Mouse (Mus musculus): ENCODE data around the gene Olfr628.
A peak's percentile ranks its signal among the peaks of the same experiment; 100 is the strongest.
"Not testable (repeated sequence)": the region's sequence is repeated elsewhere in the genome, so short reads cannot be mapped to it uniquely, and the experiment has no call there.

Olfr628 gene

DNA sequence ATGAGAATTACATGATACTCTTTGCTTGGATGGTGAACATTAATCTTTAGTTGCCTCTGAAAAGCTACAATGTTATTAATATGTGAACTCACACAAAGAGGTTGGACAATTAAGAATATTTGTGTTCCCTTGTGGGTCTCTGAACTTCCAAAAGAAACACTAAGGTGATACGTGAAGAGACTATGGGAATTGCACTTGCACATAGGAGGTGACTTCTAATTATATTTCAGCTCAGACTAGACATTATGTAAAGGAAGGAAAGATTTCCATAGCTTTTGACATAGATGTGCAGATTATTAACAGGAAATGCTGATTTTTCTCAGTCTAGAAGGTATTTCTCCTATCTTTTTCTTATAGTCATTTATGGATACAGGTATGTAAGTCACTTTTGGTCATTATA is at the start of gene Olfr628:
Gene Olfr628, plus strand, starts transcription at position 301 of the 400 bp plus-strand sequence.
- no peak for DNase-seq (ENCODE audit: low read depth, low spot score)

DNA sequence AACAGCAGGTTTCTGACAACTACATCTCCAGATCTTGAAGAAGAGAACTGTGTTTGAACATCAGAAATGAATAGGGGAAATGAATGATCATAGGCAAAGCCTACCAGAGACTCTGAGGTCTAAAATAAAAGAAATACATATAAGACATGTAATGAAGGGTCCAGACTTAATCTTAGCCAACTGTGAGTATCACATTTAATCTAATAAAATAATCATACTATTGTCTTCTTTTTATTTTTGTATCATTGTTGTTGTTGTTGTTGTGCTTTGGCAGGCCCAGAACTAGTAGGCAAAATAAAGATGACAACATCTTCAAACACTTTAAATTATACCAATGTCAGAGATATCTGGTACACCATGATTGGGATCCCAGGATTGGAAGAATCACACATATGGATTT is 47.8 kb upstream of the Olfr628 start, which contains the start of gene Olfr625-ps1:
Gene Olfr625-ps1, plus strand, starts transcription at position 301 of the 400 bp plus-strand sequence.
- no peak for DNase-seq (ENCODE audit: low read depth, low spot score)

DNA sequence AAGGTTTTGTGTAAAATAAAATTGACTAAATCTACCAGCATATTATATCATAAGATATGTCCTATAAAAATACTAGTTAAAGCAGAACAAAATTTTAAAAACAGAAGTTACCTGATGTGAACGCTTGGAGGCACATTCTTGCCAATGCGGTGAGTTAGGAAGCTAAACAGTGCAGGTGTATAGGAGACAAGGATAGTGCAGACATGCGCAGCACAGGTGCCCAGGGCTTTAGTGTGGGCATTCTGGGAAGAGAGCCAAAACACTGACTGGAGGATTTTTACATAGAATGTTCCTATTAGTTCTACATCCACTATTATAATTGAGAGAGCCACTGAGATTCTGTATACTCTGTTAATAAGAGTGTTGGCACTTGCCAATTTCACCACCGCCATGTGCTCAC is 30.7 kb upstream of the Olfr628 start:
- DNase-seq (ENCODE audit: low read depth, low spot score): no peak

DNA sequence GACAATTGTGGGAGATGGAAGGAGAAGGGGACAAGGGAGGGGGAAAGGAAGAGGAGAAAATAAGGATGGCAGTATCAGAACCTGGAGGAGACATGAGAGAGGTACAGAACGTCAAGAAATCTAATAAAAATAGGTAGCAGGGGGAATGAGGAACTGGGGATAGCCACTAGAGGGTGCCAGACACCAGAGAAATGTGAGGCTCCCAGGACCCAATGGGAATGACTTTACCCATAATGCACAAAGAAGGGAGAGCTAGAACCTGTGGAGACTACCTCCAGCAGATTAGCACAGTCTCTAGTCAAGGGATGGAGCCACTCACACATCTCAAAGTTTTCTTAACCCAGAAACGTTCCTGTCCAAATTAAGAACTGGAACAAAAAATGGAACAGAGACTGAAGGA is 18.1 kb upstream of the Olfr628 start:
- DNase-seq (ENCODE audit: low read depth, low spot score): peak; percentile 0

GRCm38 (mm10) chr7:103714371-103714770 is 15.8 kb upstream of the Olfr628 start, which contains the start of gene Olfr243:
TSS of gene Olfr243 (plus strand) at chr7:103714671.
- no peak for DNase-seq (ENCODE audit: low read depth, low spot score)

DNA sequence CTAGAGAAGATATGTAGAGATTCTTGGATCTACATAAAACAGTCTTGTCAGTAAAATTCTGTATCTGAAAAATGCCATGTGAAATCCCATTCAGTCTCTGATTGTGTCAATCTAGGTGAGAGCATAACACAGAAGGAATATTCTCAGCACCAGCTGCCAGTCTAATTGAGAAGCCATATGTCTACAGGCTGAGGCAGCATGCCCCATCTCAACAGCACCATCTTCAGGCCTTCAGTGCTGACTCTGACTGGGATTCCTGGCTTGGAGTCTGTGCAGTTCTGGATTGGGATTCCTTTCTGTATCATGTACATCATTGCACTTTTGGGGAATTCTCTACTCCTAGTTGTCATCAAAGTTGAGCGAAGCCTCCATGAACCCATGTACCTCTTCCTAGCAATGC is 13.8 kb upstream of the Olfr628 start:
- peak; percentile 13 for DNase-seq (ENCODE audit: low read depth, low spot score)

- DNase-seq (ENCODE audit: low read depth, low spot score): no peak
Observed at GRCm38 (mm10) chr7:103744843-103745242, 14.7 kb downstream of the Olfr628 start, which contains the start of gene Olfr629. TSS of gene Olfr629 (minus strand) at chr7:103744943.

DNA sequence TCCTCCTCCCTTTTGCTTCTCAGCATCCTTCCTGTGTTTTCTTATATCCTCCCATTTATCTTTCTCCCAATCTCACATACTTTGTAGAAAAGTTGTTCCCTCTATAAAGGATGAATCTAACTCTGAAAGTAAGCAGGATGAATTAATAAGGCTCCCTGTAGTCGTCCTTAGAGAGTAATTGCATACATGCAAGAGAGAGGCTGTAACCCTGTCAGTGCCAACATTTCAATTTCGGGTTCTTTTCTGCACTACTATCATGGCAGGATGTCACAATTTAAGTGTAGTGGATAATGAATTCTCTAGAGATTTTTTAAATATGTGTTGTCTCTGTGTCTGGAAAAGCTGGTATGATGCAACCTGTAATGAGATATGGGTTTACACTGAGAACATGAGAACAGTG is 27.1 kb downstream of the Olfr628 start, which contains the start of gene Olfr630:
Gene Olfr630, minus strand, starts transcription at position 101 of the 400 bp plus-strand sequence.
- no peak for DNase-seq (ENCODE audit: low read depth, low spot score)

DNA sequence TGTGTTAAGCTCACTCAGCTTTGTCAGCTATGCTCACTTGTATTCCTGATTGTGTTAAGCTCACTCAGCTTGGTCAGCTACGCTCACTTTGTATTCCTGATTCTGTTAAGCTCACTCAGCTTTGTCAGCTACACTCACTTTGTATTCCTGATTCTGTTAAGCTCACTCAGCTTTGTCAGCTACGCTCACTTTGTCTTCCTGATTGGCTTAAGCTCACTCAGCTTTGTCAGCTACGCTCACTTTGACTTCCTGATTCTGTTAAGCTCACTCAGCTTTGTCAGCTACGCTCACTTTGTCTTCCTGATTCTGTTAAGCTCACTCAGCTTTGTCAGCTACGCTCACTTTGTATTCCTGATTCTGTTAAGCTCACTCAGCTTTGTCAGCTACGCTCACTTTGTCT is 32.0 kb downstream of the Olfr628 start:
- not testable (repeated sequence) for DNase-seq (ENCODE audit: low read depth, low spot score)

GRCm38 (mm10) chr7:103767687-103768086 is 37.5 kb downstream of the Olfr628 start:
- DNase-seq (ENCODE audit: low read depth, low spot score): not testable (repeated sequence)

DNA sequence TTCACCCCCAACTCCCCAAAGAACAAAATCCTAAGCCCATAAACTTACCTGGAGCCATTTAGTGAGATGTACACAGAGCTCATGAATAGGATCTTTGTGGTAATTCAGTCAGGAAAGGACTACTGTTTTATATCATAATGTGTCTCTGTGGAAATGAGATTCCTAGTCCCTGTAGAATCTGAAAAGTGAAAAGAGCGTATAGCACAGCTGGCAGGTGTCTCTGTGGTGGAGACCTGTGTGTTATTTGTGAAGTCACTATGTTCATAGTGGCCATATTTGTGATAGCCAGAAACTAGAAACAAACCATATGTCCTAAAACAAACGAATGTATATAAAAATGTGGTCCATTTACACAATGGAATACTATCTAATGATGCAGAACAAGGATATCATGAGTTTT is 41.3 kb downstream of the Olfr628 start, which contains the start of gene Olfr69:
Gene Olfr69, minus strand, starts transcription at position 101 of the 400 bp plus-strand sequence.
- DNase-seq (ENCODE audit: low read depth, low spot score): no peak

GRCm38 (mm10) chr7:103777652-103778051 is 47.5 kb downstream of the Olfr628 start:
- DNase-seq (ENCODE audit: low read depth, low spot score): not testable (repeated sequence)

GRCm38 (mm10) chr7:103779598-103779997 is 49.4 kb downstream of the Olfr628 start, which contains the start of gene Olfr68:
TSS of gene Olfr68 (minus strand) at chr7:103779698.
- no peak for DNase-seq (ENCODE audit: low read depth, low spot score)

All from brain, adult 2 months (tissue).